ENCODE assay signal across 24 mouse cellular contexts in genomic region chr5:106321426-106321825, GRCm38 (mm10).
DNase-seq lines count a peak whose midpoint lies in the region; ATAC-seq lines count a peak whose summit lies in the region.
"Had no signal": no experiment of that assay in that cellular context is flagged by ENCODE, and none has a peak within 500 bp of the region (broad histone marks: within the 10 kb centered on the region; RNA-seq: fewer than 3 reads in every experiment).

No protein-coding gene starts in this region.

- H3K4me1 ChIP-seq in kidney, embryonic 15.5 days, result peaks cover 3% of the 10 kb centered on the region; the same call in 1 of the 2 replicates
- H3K4me1 ChIP-seq in midbrain, embryonic 10.5 days, result peaks cover 57% of the 10 kb centered on the region
- peaks cover 12% of the 10 kb centered on the region for H3K4me1 ChIP-seq in midbrain, embryonic 14.5 days (ENCODE audit: control insufficient read depth, insufficient read depth, low read length)
- H3K4me1 ChIP-seq in liver, embryonic 13.5 days (replicated peaks), result no peaks in the 10 kb centered on the region
- H3K4me1 ChIP-seq: embryonic facial prominence, embryonic 15.5 days; forebrain, embryonic 15.5 days; intestine, embryonic 15.5 days; limb, embryonic 13.5 days; megakaryocyte, embryonic 14.5 days; neural tube, embryonic 13.5 days had no signal

- no peaks in the 10 kb centered on the region for H3K9me3 ChIP-seq in kidney, embryonic 15.5 days (replicated peaks)
- H3K9me3 ChIP-seq in midbrain, embryonic 10.5 days (replicated peaks), result no peaks in the 10 kb centered on the region
- H3K9me3 ChIP-seq in midbrain, embryonic 14.5 days (ENCODE audit: control insufficient read depth, low read length), result no peaks in the 10 kb centered on the region
- no peaks in the 10 kb centered on the region for H3K9me3 ChIP-seq in liver, embryonic 13.5 days (replicated peaks)
- H3K9me3 ChIP-seq: embryonic facial prominence, embryonic 15.5 days; forebrain, embryonic 15.5 days; heart, embryonic 10.5 days; hindbrain, embryonic 15.5 days; intestine, embryonic 15.5 days; limb, embryonic 13.5 days; megakaryocyte, embryonic 14.5 days; midbrain, embryonic 15.5 days; neural tube, embryonic 13.5 days had no signal

- H3K4me3 ChIP-seq in kidney, embryonic 15.5 days (replicated peaks), result no peak overlapping the region
- H3K4me3 ChIP-seq in midbrain, embryonic 10.5 days, result no peak overlapping the region
- no peak overlapping the region for H3K4me3 ChIP-seq in midbrain, embryonic 14.5 days (replicated peaks; ENCODE audit: low read depth, low read length)
- H3K4me3 ChIP-seq in liver, embryonic 13.5 days (replicated peaks), result no peak overlapping the region
- H3K4me3 ChIP-seq: embryonic facial prominence, embryonic 15.5 days; forebrain, embryonic 15.5 days; heart, embryonic 10.5 days; hindbrain, embryonic 15.5 days; intestine, embryonic 15.5 days; limb, embryonic 13.5 days; megakaryocyte, embryonic 14.5 days; midbrain, embryonic 15.5 days; myocyte; neural tube, embryonic 13.5 days had no signal

- H3K4me2 ChIP-seq in kidney, embryonic 15.5 days, result no peak overlapping the region
- no peak overlapping the region for H3K4me2 ChIP-seq in midbrain, embryonic 14.5 days (ENCODE audit: low read length)
- no peak overlapping the region for H3K4me2 ChIP-seq in liver, embryonic 13.5 days
- H3K4me2 ChIP-seq: embryonic facial prominence, embryonic 15.5 days; forebrain, embryonic 15.5 days; hindbrain, embryonic 15.5 days; intestine, embryonic 15.5 days; limb, embryonic 13.5 days; lung, embryonic 14.5 days; midbrain, embryonic 15.5 days; neural tube, embryonic 13.5 days had no signal

- H3K27ac ChIP-seq in kidney, embryonic 15.5 days, result no peak overlapping the region
- H3K27ac ChIP-seq in midbrain, embryonic 10.5 days (replicated peaks), result peak overlapping the region; percentile 74
- no peak overlapping the region for H3K27ac ChIP-seq in midbrain, embryonic 14.5 days (replicated peaks; ENCODE audit: low read depth, low read length)
- no peak overlapping the region for H3K27ac ChIP-seq in liver, embryonic 13.5 days
- H3K27ac ChIP-seq: embryonic facial prominence, embryonic 15.5 days; forebrain, embryonic 15.5 days; heart, embryonic 10.5 days; hindbrain, embryonic 15.5 days; intestine, embryonic 15.5 days; limb, embryonic 13.5 days; midbrain, embryonic 15.5 days; neural tube, embryonic 13.5 days had no signal

- 72% methylated on average over 3 of the region's 5 CpGs for WGBS in kidney, embryonic 15.5 days
- 21% methylated on average over 5 of the region's 5 CpGs for WGBS in midbrain, embryonic 10.5 days
- WGBS in midbrain, embryonic 14.5 days, result 18% methylated on average over 4 of the region's 5 CpGs
- WGBS in liver, embryonic 13.5 days (ENCODE audit: insufficient replicate concordance), result 35% methylated on average over 5 of the region's 5 CpGs

- no peak overlapping the region for H3K9ac ChIP-seq in kidney, embryonic 15.5 days
- H3K9ac ChIP-seq in midbrain, embryonic 14.5 days (replicated peaks; ENCODE audit: low read length), result no peak overlapping the region
- H3K9ac ChIP-seq in liver, embryonic 13.5 days, result no peak overlapping the region
- H3K9ac ChIP-seq: embryonic facial prominence, embryonic 15.5 days; forebrain, embryonic 15.5 days; hindbrain, embryonic 15.5 days; intestine, embryonic 15.5 days; limb, embryonic 13.5 days; lung, embryonic 14.5 days; midbrain, embryonic 15.5 days; neural tube, embryonic 13.5 days had no signal

- DNase-seq in kidney, adult 11 months, result peak; percentile 44
- no peak for DNase-seq in midbrain, embryonic 10.5 days (ENCODE audit: low spot score)
- no peak for DNase-seq in midbrain, embryonic 14.5 days
- no peak for DNase-seq in liver, embryonic 13.5 days
- no peak for DNase-seq in layer of hippocampus, postnatal 14 days (ENCODE audit: low spot score in 2 of 2)
- DNase-seq: B cell, adult 2 months; cerebellum, adult 9-10 months; lung, embryonic 14.5 days; thymus, postnatal 14 days had no signal

- H3K36me3 ChIP-seq in kidney, embryonic 15.5 days, result no peaks in the 10 kb centered on the region
- H3K36me3 ChIP-seq in midbrain, embryonic 10.5 days, result no peaks in the 10 kb centered on the region
- H3K36me3 ChIP-seq in midbrain, embryonic 14.5 days (ENCODE audit: control insufficient read depth, insufficient read depth, low read length), result no peaks in the 10 kb centered on the region
- no peaks in the 10 kb centered on the region for H3K36me3 ChIP-seq in liver, embryonic 13.5 days
- H3K36me3 ChIP-seq: embryonic facial prominence, embryonic 15.5 days; forebrain, embryonic 15.5 days; G1E; heart, embryonic 10.5 days; hindbrain, embryonic 15.5 days; intestine, embryonic 15.5 days; limb, embryonic 13.5 days; midbrain, embryonic 15.5 days; neural tube, embryonic 13.5 days had no signal

- no peak for ATAC-seq in kidney, embryonic 15.5 days (replicated peaks; ENCODE audit: low FRiP score)
- ATAC-seq in midbrain, embryonic 14.5 days (ENCODE audit: low FRiP score, low TSS enrichment), result no peak
- peak; percentile 66; the same call in 1 of the 2 replicates for ATAC-seq in liver, embryonic 13.5 days (ENCODE audit: low read depth)
- no peak for ATAC-seq in inflammation-experienced regulatory T-cells, adult 6 months
- ATAC-seq: forebrain, embryonic 15.5 days; intestine, embryonic 15.5 days; midbrain, embryonic 15.5 days; Patski had no signal

- H3K27me3 ChIP-seq in kidney, embryonic 15.5 days, result no peaks in the 10 kb centered on the region
- peaks cover 67% of the 10 kb centered on the region for H3K27me3 ChIP-seq in midbrain, embryonic 10.5 days (ENCODE audit: low read depth, poor library complexity, severe bottlenecking)
- H3K27me3 ChIP-seq in midbrain, embryonic 14.5 days (ENCODE audit: control insufficient read depth, insufficient read depth, low read length), result peaks cover 4% of the 10 kb centered on the region; the same call in 1 of the 2 replicates
- no peaks in the 10 kb centered on the region for H3K27me3 ChIP-seq in liver, embryonic 13.5 days
- H3K27me3 ChIP-seq: CH12.LX; embryonic facial prominence, embryonic 15.5 days; hindbrain, embryonic 15.5 days; intestine, embryonic 15.5 days; limb, embryonic 13.5 days; megakaryocyte, embryonic 14.5 days; neural tube, embryonic 13.5 days had no signal
